Mouse (Mus musculus): ENCODE results near the gene Gm10190. TPM values are rescaled to one million over a fixed set of nuclear protein-coding genes. Genes with fewer than 3 reads are reported as not detected.

The Gm10190 gene
- not detected for polyA plus RNA-seq (2014; fragmentation: Illumina TruSeq; extraction: RNeasy Lipid Tissue Mini Kit (QIAGEN cat#74804); ENCODE audit: insufficient read depth, low read depth, low replicate concordance)

DNA sequence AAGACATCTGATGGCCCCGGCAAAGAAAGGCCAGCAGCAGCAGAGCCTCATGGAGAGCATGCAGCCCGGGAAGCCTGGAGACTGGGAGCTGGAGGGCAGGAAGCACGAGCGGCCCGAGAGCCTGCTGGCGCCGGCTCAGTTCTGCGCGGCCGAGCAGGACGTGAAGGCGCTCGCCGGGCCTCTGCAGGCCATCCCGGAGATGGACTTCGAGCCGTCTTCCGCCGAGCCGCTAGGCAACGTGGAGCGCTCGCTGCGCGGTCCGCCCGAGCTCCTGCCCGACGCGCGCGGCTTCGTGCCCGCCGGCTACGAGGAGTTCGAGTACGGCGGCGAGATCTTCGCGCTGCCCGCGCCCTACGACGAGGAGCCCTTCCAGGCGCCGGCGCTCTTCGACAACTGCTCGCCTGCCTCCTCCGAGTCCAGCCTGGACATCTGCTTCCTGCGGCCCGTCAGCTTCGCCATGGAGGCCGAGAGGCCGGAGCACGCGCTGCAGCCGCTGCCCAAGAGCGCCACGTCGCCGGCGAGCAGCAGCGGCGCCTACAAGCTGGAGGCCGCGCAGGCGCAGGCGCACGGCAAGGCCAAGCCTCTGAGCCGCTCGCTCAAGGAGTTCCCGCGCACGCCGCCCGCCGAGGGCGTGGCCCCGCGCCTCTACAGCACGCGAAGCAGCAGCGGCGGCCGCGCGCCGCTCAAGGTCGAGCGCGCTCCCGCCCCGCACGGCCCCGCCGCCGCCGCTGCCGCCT, at the start of gene Gm10190:
Gene Gm10190 (minus strand): TSS at position 553 of the 737 bp plus-strand sequence.

Other genes with a start within 250 kb of the Gm10190 start
- 6.1 TPM for gene Galm, start 246.1 kb downstream of the Gm10190 start, polyA plus RNA-seq (2014; fragmentation: Illumina TruSeq; extraction: RNeasy Lipid Tissue Mini Kit (QIAGEN cat#74804); ENCODE audit: insufficient read depth, low read depth, low replicate concordance)
- gene Srsf7, start 166.2 kb downstream of the Gm10190 start, polyA plus RNA-seq (2014; fragmentation: Illumina TruSeq; extraction: RNeasy Lipid Tissue Mini Kit (QIAGEN cat#74804); ENCODE audit: insufficient read depth, low read depth, low replicate concordance) = 90.7 TPM
- 0.19 TPM for gene Ttc39d, start 166.1 kb downstream of the Gm10190 start, polyA plus RNA-seq (2014; fragmentation: Illumina TruSeq; extraction: RNeasy Lipid Tissue Mini Kit (QIAGEN cat#74804); ENCODE audit: insufficient read depth, low read depth, low replicate concordance)
- gene Gemin6, start 149.1 kb downstream of the Gm10190 start, polyA plus RNA-seq (2014; fragmentation: Illumina TruSeq; extraction: RNeasy Lipid Tissue Mini Kit (QIAGEN cat#74804); ENCODE audit: insufficient read depth, low read depth, low replicate concordance) = 6.1 TPM
- gene Morn2, start 83.3 kb downstream of the Gm10190 start, polyA plus RNA-seq (2014; fragmentation: Illumina TruSeq; extraction: RNeasy Lipid Tissue Mini Kit (QIAGEN cat#74804); ENCODE audit: insufficient read depth, low read depth, low replicate concordance) = 22.3 TPM
- 6.2 TPM for gene Dhx57, start 83.1 kb downstream of the Gm10190 start, polyA plus RNA-seq (2014; fragmentation: Illumina TruSeq; extraction: RNeasy Lipid Tissue Mini Kit (QIAGEN cat#74804); ENCODE audit: insufficient read depth, low read depth, low replicate concordance)
- gene Arhgef33, start 66.1 kb downstream of the Gm10190 start, polyA plus RNA-seq (2014; fragmentation: Illumina TruSeq; extraction: RNeasy Lipid Tissue Mini Kit (QIAGEN cat#74804); ENCODE audit: insufficient read depth, low read depth, low replicate concordance) = 0.27 TPM
- gene Sos1, start 106.9 kb upstream of the Gm10190 start, polyA plus RNA-seq (2014; fragmentation: Illumina TruSeq; extraction: RNeasy Lipid Tissue Mini Kit (QIAGEN cat#74804); ENCODE audit: insufficient read depth, low read depth, low replicate concordance) = 3.3 TPM
- gene Cdkl4, start 204.3 kb upstream of the Gm10190 start, polyA plus RNA-seq (2014; fragmentation: Illumina TruSeq; extraction: RNeasy Lipid Tissue Mini Kit (QIAGEN cat#74804); ENCODE audit: insufficient read depth, low read depth, low replicate concordance) = 2.8 TPM

All from lung, adult 10 weeks (tissue).